Mouse (Mus musculus) heart, postnatal 0 days (tissue): Measurements from ENCODE around the gene Ifnl2. TPM values are rescaled to one million over a fixed set of nuclear protein-coding genes. Genes with fewer than 3 reads are reported as not detected.
"Not testable (repeated sequence)": the region's sequence is repeated elsewhere in the genome, so short reads cannot be mapped to it uniquely, and the experiment has no call there.

ENCODE experiments used
- ATAC-seq: fragments of 200-750 bp; cut with Nextera tagmentation; 2 replicates; pipeline ENCODE4 v1.8.0; 2017; ENCODE audit warnings: low read depth, moderate number of reproducible peaks, moderate library complexity; ENCODE audit not compliant: insufficient read depth
- DNase-seq: peaks from one replicate; pipeline ENCODE4 v3.0.0-alpha.2; 2016; ENCODE audit warnings: low spot score
- H3K27ac ChIP-seq: fragments of 300-500 bp; sonication (generic); 2 replicates; pipeline ENCODE4 v1.5.1; 2014; ENCODE audit warnings: low read depth, mild to moderate bottlenecking
- H3K27me3 ChIP-seq: fragments of 300-500 bp; sonication (generic); 2 replicates; pipeline ENCODE4 v1.6.1; 2014; ENCODE audit warnings: low read length, mixed read lengths; ENCODE audit not compliant: control insufficient read depth, insufficient read depth
- H3K36me3 ChIP-seq: fragments of 300-500 bp; sonication (generic); replicated peaks from 2 replicates; pipeline ENCODE4 v1.6.1; 2014; ENCODE audit warnings: low read length, mixed read lengths; ENCODE audit not compliant: control insufficient read depth, insufficient read depth
- H3K4me1 ChIP-seq: fragments of 300-500 bp; sonication (generic); 2 replicates; pipeline ENCODE4 v1.6.1; 2014; ENCODE audit warnings: antibody characterized with exemption; ENCODE audit not compliant: control insufficient read depth, insufficient read depth
- H3K4me2 ChIP-seq: fragments of 300-500 bp; sonication (generic); 2 replicates; pipeline ENCODE4 v1.6.1; 2014; ENCODE audit warnings: low read depth, mild to moderate bottlenecking, low read length, moderate library complexity
- H3K4me3 ChIP-seq: fragments of 300-500 bp; sonication (generic); 2 replicates; pipeline ENCODE4 v1.5.1; 2014; ENCODE audit warnings: low read depth, low read length
- H3K9ac ChIP-seq: fragments of 300-500 bp; sonication (generic); replicated peaks from 2 replicates; pipeline ENCODE4 v1.6.1; 2014; ENCODE audit warnings: low read depth, low read length, mixed read lengths
- H3K9me3 ChIP-seq: fragments of 300-500 bp; sonication (generic); replicated peaks from 2 replicates; pipeline ENCODE4 v1.6.1; 2016; ENCODE audit warnings: low read length; ENCODE audit not compliant: control insufficient read depth
- CTCF ChIP-seq: IDR thresholded peaks from 2 replicates; pipeline ENCODE4 v1.5.1; 2016; ENCODE audit warnings: antibody characterized with exemption, control low read depth, low read depth
- EP300 ChIP-seq: IDR thresholded peaks from 2 replicates; pipeline ENCODE4 v1.6.1; 2016; ENCODE audit warnings: antibody characterized with exemption, low read depth
- WGBS: fragments of 180-500 bp; shearing (Covaris S2); extraction: QIAGEN DNeasy Blood & Tissue Kit; methylation state at CpG from one replicate; pipeline ENCODE4 v1.1.7; 2014; 5-methylcytosine and 5-hydroxymethylcytosine counted together
- polyA plus RNA-seq: library from polyadenylated mRNA; unstranded; fragments of >200 nt; fragmentation: Nextera tagmentation; extraction: Ambion mirVana; gene quantifications from 2 replicates; pipeline ENCODE4 v1.2.1, GENCODE M21; 2015
- total RNA-seq: library from RNA; depleted of rRNA; stranded (reverse); fragments of >200 nt; gene quantifications from 2 replicates; pipeline ENCODE4 v1.2.3, GENCODE M21; 2014; ENCODE audit warnings: low replicate concordance

The Ifnl2 gene
- total and polyA plus RNA-seq, 2 experiments from 2014 or later = not detected

- H3K4me1 ChIP-seq = no peaks in the 10 kb centered on the region
- H3K9me3 ChIP-seq = no peaks in the 10 kb centered on the region
- ATAC-seq (no peak), DNase-seq (no peak)
- H3K36me3 ChIP-seq = no peaks in the 10 kb centered on the region
- H3K27ac ChIP-seq = no peak overlapping the region
- WGBS = 66% methylated on average over 8 of the region's 8 CpGs
- no peak overlapping the region for H3K9ac ChIP-seq
- TF ChIP-seq EP300 (no peak), CTCF (no peak)
- no peak overlapping the region for H3K4me3 ChIP-seq
- no peak overlapping the region for H3K4me2 ChIP-seq
- no peaks in the 10 kb centered on the region for H3K27me3 ChIP-seq
These were observed 1.2 kb upstream of the Ifnl2 start for GRCm38 (mm10) chr7:28511441-28511840.

DNA sequence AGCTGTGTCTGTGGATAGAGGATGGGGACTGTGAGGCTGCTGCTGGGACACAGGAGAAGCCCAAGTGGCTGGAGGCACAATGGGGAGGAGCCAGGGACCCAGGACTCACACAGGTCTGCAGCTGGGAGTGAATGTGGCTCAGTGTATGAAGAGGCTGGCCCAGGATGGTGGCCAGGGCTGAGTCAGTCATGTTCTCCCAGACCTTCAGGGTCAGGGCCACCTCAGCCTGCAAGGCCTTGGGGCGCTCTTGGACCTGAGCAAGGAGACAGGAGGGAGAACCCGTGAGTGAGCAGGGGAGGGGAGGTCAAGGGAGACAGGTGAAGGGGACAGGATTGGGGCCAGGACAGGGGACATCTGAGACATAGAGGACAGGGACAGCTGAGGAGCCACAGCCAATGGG, 1.1 kb downstream of the Ifnl2 start:
- H3K4me3 ChIP-seq, H3K9ac ChIP-seq, H3K4me1 ChIP-seq, H3K9me3 ChIP-seq, H3K36me3 ChIP-seq, H3K27me3 ChIP-seq, ATAC-seq, H3K4me2 ChIP-seq, H3K27ac ChIP-seq, DNase-seq: not testable (repeated sequence)
- 42% methylated on average over 2 of the region's 2 CpGs for WGBS

DNA sequence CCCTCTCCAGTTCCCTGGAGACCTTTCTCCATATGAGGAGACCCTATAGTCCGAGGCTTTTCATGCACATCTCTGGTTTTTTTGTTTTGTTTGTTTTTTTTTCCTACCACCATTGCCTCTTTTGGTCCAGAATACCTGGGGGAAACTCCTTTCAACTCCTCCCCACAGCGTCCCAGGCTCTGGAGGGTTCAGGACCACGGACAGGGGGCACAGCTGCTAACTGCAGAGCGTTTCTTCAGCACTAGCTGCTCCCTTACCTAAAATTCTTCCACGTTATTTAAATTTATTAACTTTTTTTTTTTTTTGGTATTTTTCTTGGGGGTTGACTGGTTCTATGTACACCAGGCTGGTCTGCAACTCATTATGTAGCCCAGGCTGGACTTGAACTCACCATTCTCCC, 4.7 kb downstream of the Ifnl2 start:
- H3K36me3 ChIP-seq = no peaks in the 10 kb centered on the region
- no peak overlapping the region for H3K4me3 ChIP-seq
- no peak for ATAC-seq
- H3K9ac ChIP-seq = no peak overlapping the region
- H3K27ac ChIP-seq = no peak overlapping the region
- no peak for DNase-seq
- no peak overlapping the region for H3K4me2 ChIP-seq
- no peaks in the 10 kb centered on the region for H3K27me3 ChIP-seq
- 4% methylated on average over 5 of the region's 5 CpGs for WGBS
- no peaks in the 10 kb centered on the region for H3K4me1 ChIP-seq
- H3K9me3 ChIP-seq = no peaks in the 10 kb centered on the region
- TF ChIP-seq CTCF (no peak), EP300 (no peak)

DNA sequence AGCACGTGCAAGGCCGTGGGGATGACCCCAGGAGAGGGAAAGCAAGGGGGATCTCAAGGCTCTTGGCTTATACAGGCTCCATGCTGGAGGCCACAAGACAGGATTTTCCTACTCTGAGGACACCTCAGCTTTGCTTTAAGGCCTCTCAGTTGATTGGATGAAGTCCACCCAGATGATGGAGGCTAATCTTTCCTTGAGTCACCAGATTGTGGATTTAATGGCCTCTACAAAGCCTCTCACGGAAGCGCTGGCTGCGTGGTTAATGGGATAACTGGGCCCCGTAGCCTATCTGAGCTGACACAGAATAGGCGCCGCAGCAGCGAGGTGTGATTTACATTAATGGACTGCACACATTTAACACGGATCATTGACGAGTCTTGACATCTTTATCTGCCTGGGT, 14.8 kb downstream of the Ifnl2 start:
- Histone ChIP-seq H3K9me3 (no peaks in the 10 kb centered on the region), H3K4me2 (no peak overlapping the region), H3K4me3 (no peak overlapping the region), H3K27ac (no peak overlapping the region), H3K36me3 (no peaks in the 10 kb centered on the region), H3K4me1 (no peaks in the 10 kb centered on the region), H3K27me3 (no peaks in the 10 kb centered on the region), H3K9ac (no peak overlapping the region)
- ATAC-seq (no peak), DNase-seq (no peak)
- WGBS = 69% methylated on average over 11 of the region's 11 CpGs
- TF ChIP-seq EP300 (no peak), CTCF (no peak)

DNA sequence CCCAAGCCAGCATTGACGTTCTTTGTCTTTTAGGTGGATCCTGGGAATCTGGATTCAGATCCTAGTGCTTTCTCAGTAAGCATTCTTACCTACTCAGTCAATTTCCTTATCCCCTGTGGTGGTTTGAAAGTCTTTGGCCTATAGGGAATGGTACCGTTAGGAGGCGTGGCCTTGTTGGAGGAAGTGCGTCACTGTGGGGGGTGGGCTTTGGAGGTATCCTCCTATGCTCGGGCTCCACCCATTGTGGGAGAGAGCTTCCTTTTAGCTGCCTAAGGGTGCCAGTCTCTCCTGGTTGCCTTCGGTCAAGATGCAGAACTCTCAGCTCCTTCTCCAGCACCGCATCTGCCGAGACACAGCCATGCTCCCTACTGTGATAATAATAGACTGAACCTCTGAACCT, 17.9 kb downstream of the Ifnl2 start:
- TF ChIP-seq CTCF (no peak), EP300 (no peak)
- no peak for ATAC-seq
- DNase-seq = no peak
- Histone ChIP-seq H3K9ac (no peak overlapping the region), H3K9me3 (no peaks in the 10 kb centered on the region), H3K27ac (no peak overlapping the region), H3K4me3 (no peak overlapping the region), H3K27me3 (no peaks in the 10 kb centered on the region), H3K4me1 (no peaks in the 10 kb centered on the region), H3K36me3 (no peaks in the 10 kb centered on the region), H3K4me2 (no peak overlapping the region)
- WGBS = 78% methylated on average over 8 of the region's 8 CpGs

DNA sequence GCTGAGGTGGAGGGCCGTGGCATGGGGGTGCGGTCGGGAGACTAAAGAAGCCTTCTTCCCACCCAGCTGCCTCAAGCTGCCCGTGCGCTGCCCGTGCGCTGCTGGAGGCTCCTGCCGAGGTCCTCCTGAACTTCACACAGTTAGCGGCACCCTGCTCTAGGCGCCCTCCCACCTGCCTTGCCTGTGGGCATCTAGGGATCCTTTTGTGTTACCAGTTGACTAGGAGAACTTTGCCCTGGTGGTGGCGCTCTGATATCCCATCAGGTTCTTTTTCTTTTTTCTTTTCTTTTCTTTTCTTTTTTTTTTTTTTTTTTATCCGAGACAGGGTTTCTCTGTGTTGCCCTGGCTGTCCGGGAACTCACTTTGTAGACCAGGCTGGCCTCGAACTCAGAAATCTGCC, 19.4 kb downstream of the Ifnl2 start:
- Histone ChIP-seq H3K9me3 (no peaks in the 10 kb centered on the region), H3K4me1 (no peaks in the 10 kb centered on the region), H3K36me3 (no peaks in the 10 kb centered on the region), H3K4me3 (no peak overlapping the region), H3K27me3 (no peaks in the 10 kb centered on the region), H3K9ac (no peak overlapping the region), H3K27ac (no peak overlapping the region), H3K4me2 (no peak overlapping the region)
- no peak for TF ChIP-seq CTCF
- TF ChIP-seq EP300 = no peak
- ATAC-seq = no peak
- DNase-seq = no peak
- 30% methylated on average over 14 of the region's 14 CpGs for WGBS
